Mouse (Mus musculus): ENCODE data around the gene Pam. TPM values are rescaled to one million over a fixed set of nuclear protein-coding genes. Genes with fewer than 3 reads are reported as not detected.

Gene Pam
- polyA plus RNA-seq (2012; rRNA removed), result 225 and 414 TPM in 2 replicates

DNA sequence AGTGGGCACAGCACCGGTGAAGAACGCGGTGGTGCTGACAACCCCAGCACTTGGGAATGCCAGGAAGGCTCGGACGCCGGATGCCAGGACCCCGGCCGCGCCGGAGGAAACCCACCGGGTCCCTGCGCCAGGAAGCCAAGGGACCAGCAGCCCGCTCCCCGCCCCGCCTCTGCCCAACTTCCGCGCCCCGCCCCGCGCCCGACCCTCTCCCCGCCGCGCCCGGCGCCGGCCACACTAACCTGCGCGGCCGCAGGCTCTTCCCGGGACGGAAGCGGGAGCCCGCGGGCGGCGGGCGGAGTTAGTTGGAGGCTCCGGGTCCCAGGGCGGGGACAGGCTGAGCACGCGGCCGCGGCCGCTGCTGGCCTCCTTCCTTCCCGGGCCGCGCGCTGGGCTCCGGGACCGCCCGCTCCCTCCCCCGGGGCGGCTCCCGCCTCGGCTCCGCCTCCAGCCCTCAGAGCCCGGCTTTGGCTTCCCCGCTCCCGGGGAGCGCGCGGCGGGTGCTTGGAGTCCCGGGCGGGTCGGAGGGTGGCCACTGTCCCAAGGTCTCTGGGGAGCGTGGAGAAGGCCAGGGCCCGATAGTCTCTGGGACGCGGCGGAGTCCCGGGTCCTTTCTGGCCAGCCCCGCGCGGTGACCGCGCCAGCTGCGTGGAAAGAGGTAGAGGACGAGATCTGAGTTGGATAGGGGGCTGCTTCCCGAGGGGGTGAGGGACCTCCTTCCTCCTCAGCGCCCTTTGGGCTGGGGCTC is at the start of gene Pam:
Gene Pam (minus strand): TSS at position 401 of the 745 bp plus-strand sequence.

DNA sequence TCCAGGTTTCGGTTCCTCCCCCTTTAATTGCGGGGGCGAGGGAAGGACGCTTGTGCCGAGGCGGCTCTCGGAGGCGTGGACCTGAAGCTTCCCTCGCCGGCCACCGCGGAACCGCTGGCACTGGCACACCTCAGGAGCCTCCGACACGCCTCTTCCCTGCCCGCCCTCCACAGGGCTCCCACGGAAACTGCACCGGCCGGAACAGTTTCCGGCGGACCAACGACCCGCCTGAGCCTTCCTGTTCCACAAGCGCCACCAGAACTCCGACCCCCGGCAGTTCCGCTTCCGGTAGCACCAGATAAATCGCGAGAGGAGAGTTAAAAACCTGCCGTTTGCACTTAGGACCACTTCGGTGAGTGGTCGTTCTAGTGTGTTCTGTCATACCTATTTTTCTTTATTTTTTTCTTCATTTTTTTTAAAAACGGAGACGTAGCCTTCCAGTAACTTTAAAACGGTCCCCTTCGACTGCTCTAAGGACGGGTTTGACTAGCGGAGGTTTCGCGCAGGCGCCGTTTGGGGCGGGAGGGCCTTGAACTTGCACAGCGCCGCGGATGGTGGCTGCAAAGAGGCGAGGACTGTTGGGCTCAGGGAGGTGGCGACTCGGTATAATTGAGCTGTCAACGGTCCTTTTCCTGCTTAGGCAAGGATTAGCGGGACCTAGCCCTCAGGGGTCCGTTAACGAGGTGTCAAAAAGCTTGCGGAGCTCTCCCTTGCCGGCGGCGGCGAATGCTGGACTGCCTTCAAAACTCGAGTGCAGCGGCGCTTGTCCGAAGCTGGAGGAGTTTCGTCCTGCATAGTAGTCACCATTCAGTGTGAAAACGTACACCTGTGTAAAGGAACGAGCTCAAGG is 325.3 kb downstream of the Pam start, which contains the start of the genes Gin1 and Ppip5k2:
Gene Gin1 (plus strand): TSS at position 269 of the 850 bp plus-strand sequence.
Gene Ppip5k2 (minus strand): TSS at position 508 of the 850 bp plus-strand sequence.

